Mouse (Mus musculus): ENCODE results near the gene Ppl. TPM values are rescaled to one million over a fixed set of nuclear protein-coding genes. Genes with fewer than 3 reads are reported as not detected.

The Ppl gene
- polyA plus RNA-seq, 1 experiment = 4.3 TPM

DNA sequence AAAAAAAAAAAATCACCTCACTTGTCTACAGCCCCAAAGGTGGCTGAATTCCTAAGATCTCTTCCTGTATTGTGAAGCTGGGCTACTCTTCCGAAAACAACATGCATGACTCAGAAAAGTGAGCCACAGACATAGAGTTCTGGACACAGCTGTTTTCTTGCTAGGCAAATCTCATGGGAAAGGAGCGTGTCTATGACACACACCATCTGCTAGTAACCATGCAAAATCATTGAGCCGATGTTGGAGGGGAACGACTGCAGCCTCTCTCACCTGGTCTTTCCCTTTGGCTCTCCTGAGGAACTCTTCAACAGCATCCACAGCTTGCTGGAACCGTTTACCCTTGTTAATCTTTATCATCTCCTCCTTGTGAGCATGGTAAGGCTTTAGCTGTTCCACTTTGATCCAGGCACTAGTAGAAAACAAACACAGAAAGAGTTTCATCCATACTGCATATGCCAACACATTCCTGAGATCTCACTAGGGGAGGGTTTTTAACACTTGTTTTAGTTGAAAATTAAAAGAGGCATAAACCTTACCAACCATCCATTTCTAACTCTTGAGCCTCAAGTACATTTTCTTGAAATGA is 95.5 kb downstream of the Ppl start:
- DNase-seq (ENCODE audit: low read depth) = no peak

Other genes starting within 250 kb of the Ppl start
- 147 and 154 TPM in 2 replicates for gene Mgrn1, start 246.2 kb downstream of the Ppl start, polyA plus RNA-seq (2012; rRNA removed)
- 89.6 and 113 TPM in 2 replicates for gene Nudt16l1, start 193.7 kb downstream of the Ppl start, polyA plus RNA-seq (2012; rRNA removed)
- gene Anks3, start 168.2 kb downstream of the Ppl start, polyA plus RNA-seq (2012; rRNA removed) = 48.1 and 58.8 TPM in 2 replicates
- gene Sept12, start 134.6 kb downstream of the Ppl start, polyA plus RNA-seq (2012; rRNA removed) = 1.1 and 2.1 TPM in 2 replicates
- gene Smim22, start 125.1 kb downstream of the Ppl start, polyA plus RNA-seq (2012; rRNA removed) = 73.8 and 89.8 TPM in 2 replicates
- gene Rogdi, start 118.9 kb downstream of the Ppl start, polyA plus RNA-seq (2012; rRNA removed) = 161 and 182 TPM in 2 replicates
- 68.0 and 80.6 TPM in 2 replicates for gene Glyr1, start 82.6 kb downstream of the Ppl start, polyA plus RNA-seq (2012; rRNA removed)
- 32.0 and 38.2 TPM in 2 replicates for gene Ubn1, start 82.4 kb downstream of the Ppl start, polyA plus RNA-seq (2012; rRNA removed)
- gene Sec14l5, start 14.7 kb upstream of the Ppl start, polyA plus RNA-seq (2012; rRNA removed) = 0.68 and 0.74 TPM in 2 replicates
- 27.7 and 28.6 TPM in 2 replicates for gene Nagpa, start 71.6 kb upstream of the Ppl start, polyA plus RNA-seq (2012; rRNA removed)
- 13.1 and 15.2 TPM in 2 replicates for gene AU021092, start 89.9 kb upstream of the Ppl start, polyA plus RNA-seq (2012; rRNA removed)
- 59.8 and 67.9 TPM in 2 replicates for gene Alg1, start 101.2 kb upstream of the Ppl start, polyA plus RNA-seq (2012; rRNA removed)
- gene Eef2kmt, start 123.6 kb upstream of the Ppl start, polyA plus RNA-seq (2012; rRNA removed) = 69.7 and 80.6 TPM in 2 replicates

Data from gonadal fat pad, adult 2 months (tissue).